Mouse (Mus musculus) cerebellum, postnatal 14 days (tissue): ENCODE results near the gene N6amt1.

Experiments
- DNase-seq, 2 experiments: peaks; one replicate each; pipeline ENCODE4 v3.0.0; 2021; ENCODE audit warnings: mixed read lengths in 2 of 2

Gene N6amt1

DNA sequence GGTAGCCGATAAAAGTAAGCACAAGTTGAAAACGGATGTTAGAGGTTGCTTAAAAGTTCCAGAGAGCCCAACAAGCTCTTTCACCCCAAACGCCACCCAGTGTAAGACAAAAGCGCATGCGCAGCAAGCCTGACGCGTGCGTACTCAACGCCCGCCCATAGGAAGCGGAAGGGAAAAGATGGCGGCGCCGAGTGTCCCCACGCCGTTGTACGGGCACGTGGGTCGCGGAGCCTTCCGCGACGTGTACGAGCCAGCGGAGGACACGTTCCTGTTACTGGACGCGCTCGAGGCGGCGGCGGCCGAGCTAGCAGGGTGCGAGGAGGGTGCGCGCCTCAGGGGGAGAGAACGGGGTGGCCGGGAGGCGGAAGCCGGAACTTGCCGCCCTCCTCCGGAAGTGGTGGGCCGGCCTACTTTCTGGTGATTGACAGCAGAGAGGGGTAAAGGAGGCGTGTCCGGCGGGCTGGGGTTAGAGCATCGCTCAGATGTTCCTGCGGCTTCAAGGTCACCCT, at the start of gene N6amt1:
Gene N6amt1 (plus strand): TSS at position 111 of the 509 bp plus-strand sequence.
- peak; percentile 93 to 94 for DNase-seq

DNA sequence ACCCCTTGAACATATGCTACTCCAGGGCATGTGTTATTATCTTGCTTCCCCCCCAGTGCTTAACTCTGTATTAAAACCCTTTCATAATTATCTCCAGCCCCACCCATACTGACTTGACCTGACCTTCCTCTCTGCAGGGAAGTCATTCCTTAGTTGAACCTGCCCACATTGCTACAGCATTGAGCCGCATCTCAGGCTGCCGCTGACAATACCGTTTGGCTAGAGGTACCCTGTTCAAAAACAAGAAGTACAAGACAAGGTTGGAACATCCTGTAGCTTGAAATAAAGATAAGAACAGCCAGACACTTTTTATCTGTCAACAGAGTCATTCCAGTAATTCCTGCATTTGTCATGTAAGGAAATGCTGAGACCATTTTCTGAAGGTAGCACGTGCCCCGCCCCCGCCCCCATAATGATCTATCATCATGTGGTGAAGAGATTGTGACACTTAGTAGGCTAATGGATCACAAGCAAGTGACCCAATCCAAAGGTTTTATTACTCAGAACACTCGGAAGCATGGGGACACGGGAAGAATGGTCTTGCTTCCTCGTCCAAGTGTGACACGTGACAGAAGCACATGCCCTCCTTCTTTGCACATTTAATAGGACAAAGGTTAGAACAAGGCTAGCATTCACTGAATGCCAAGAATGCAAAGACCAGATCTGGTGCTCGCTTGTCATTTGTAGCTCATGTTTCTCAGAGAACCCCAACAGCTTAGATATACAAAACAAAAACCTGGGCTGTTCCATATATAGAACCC, 48.6 kb upstream of the N6amt1 start:
- no peak for DNase-seq

DNA sequence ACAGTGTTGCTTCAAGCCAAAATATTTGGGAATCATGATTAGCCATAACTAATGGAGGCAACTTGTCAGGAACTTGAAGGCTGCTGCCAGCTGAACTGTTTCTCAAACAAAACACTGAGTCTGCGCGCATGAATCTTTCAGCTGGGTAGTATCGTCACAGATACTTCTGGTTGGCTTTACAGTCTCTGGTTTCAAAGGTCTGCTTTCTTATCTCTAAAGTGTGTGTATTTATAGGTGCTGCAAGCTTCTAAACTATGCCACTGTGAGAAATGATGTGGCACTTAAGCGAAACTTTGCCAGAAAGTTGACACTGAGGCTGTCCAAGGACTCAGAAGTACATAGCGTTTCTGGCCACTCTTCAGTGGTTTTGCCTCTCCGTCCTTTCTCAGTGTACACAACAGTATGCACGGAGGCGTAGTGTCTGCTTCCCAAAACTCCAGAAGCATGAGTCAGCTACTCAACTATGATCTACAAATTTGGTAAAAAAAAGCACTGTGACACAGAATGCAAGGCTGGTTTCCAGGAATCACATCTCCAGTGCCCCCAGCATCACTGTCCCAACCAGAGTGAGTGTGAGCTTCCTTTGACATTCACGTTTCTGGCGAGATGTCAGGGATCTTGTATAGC, 46.8 kb upstream of the N6amt1 start:
- DNase-seq, result no peak

DNA sequence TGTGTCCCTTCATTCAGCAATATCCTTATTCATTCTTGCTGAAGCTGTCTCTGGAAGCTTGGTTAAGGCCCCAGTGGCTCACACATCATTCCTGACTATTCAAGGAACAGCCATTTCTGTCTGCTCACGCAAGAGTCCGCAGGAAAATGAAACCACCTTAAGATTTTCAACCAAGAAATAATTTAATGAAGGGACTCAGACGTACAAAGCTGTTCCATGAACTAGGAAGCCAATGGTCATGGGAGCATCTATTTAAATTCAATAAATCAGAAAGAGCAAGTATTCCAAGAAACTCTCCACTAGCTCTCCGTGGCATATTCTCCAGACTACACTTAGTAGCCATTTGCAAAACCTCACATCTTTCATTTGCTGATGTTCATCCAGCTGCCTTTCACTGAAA, 43.3 kb upstream of the N6amt1 start:
- no peak for DNase-seq

DNA sequence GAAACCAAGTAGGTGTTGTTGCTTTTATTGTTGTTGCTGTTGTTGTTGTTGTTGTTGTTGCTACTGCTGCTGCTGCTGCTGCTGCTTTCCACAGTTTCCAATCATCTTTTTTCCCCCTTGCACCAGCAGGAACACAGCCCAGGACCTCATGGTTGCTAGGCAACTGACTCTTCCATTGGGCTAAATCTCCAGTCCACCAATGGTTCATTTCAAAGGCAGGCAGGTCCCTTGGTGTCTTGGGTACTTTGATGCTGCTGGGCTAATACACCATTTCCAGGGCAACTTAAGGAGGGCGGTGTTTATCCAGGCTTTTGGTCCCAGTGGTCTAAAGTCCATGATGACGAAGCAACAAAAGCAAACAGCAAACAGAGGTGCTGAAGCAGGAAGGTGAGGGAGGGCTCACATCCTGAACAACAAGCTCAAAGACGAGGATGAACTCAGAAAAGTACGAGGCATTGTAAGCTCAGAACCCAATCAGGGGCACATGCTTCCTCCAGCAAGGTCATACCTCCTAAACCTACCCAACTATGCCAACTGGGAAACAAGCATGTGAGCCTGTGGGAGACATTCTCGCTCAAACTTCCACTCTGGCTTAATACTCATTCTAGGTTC, 35.7 kb upstream of the N6amt1 start:
- no peak for DNase-seq

DNA sequence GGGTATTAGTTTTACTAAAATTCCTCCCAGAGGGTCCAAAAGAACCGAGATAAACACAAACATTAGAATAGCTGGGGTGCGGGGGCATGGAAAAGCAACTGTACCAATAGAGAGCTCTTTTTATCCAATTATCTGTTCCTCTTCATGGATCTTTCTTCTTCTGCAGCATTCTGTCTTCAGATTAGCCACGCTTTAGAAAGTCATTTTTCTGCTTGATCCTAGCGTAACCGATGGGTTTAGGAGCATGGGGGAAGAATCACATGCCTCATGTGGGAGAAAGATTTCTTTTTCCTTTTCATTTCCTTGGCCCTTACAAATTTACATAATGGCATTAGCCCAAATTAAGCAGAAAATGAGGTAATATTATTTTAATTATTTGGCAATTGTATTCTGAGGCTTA, 35.0 kb upstream of the N6amt1 start:
- DNase-seq, result no peak

DNA sequence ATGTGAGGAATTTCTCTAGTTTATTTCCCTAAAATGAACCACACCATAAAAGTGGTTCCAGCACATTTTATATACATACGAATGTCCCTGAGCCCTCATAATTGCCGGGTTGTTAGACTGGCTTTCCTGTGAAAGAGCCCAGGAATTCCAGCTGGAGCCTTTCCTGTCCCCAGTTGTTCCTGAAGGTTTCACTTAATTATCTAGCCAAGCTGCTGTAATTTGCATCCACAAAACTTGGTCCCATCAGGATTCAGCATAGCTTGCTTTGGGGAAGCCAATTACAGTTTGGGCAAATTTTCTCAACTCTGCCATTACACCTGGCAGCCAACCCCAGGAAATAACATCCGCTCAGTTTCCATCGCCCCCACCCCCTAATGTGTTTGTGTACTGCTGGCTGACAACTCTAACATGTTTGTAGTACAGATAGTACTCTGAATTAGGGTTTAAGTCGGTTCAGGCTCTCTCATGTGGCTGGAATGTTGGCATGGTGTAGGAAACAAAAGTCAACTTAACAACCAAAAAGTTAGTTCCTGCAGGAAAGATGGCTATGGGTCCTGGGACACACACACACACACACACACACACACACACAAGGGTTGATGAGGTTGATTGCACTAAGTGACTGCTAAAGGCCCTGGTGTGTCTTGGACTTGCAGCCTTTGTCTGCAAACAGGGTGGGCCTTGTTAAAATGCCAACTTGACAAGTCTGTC, 34.3 kb upstream of the N6amt1 start:
- no peak for DNase-seq

DNA sequence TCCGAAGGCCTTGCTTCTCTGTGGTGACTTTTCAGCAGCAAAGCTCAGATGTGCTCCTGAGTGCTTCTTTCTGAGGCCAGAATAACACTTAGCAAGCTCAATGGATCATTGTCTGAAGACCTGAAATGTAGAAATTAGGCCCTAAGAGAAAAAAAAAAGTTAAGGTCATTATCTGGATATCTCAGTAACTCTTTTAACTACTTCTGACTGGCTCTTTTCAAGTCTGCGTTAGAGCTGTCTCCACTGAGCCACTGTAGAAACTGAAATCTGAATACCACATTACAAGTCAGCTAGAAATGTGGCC, 33.8 kb upstream of the N6amt1 start:
- DNase-seq, result no peak

DNA sequence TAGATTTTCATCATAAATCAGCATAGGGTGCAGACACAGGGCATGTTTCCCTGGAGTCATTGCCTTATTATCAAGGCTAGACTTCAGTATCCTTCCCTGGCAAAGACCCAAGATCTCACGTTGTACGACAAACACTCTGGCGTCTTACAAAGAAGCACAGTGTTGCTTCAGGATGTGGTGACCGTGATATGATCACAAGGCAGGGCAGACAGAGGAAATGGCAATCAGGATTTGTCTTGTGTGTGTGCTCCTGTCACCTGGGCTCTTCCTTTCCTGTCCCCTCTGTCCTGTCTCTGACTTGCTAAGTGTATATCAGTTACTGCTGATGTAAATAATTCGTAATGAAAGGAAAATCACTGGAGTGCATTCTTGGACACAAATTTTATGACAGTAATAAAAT, 29.4 kb upstream of the N6amt1 start:
- DNase-seq, result no peak

DNA sequence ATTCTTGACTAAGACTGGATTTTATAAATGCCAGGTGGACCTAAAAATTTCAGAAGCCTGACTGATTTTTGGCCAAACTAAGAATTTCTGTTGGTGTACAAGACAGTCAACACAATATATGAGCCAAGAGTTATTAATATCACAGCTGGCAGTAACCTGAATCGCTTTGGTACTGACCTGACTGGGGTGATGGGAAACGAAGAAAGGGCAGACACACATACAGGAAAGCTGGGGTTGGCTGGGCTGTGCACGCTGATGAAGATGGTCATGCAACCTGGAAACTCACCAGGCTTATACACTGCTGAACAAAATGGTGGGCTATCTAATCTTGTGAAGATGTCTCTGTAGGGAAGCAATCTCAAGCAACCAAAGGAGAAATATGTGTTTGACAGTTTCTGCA, 24.0 kb upstream of the N6amt1 start:
- DNase-seq, result no peak

DNA sequence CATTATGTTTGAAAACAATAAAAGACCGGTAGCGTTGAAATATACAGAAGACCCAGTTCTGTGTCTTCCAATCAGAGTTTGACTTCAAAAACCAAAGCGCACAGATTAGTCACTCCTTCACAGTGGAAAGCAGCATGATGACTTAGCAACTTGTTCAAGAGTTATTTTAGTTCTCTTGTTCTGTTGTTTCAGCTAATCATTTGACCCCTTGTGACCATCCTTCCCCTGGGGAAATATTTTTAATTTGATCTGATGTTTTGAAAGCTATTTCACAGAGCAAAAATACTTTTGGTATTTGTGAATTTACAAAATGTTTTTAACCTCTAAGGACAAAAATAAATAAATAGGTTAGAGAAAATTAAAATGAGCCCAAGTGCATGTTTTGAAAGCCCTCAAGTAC, 19.2 kb upstream of the N6amt1 start:
- DNase-seq, result no peak

DNA sequence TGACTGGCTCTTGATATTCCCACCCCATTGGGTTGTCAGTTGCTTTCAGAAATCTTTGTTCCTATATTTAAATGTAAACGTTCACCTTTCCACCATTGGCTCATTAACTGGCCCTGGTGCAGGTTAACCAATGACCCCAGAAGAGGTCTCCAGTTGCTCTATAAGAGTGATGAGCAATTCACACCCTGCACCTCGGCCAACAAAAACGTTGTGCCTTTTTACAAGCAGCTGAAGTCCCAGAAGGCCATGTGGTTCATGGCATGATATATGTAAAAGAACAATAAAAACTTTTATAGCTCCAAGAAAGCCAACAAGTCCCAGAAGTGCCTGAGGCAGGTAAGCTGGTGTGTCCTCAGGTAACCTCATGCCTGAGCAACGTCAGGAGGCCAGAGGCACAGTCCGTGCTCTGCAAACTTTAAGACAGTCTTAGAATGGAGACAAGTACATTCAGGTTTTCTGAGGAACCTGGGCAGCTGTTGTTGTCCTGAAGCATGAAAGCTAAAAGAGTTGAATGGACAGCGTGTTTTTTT, 12.9 kb upstream of the N6amt1 start:
- DNase-seq, result no peak

DNA sequence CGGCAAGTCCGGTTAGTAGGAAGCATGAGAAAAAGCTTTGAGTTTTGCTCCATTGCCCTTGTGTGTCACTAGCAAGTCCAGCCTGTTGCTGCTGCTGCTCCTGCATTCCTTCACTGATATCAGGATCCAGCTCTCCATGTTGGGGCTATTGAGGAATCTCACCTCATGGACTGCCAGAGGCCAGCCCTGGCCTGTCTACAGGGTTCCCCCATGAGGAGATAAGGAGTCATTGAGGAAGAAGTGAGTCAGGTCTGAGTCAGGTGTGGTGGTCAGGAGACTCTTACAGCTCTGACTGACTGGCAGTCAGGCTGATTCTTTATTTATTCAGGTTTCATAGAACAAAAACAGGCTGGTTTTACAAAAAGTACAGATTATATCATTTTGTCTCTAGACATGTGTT, 5.9 kb upstream of the N6amt1 start:
- DNase-seq, result no peak

DNA sequence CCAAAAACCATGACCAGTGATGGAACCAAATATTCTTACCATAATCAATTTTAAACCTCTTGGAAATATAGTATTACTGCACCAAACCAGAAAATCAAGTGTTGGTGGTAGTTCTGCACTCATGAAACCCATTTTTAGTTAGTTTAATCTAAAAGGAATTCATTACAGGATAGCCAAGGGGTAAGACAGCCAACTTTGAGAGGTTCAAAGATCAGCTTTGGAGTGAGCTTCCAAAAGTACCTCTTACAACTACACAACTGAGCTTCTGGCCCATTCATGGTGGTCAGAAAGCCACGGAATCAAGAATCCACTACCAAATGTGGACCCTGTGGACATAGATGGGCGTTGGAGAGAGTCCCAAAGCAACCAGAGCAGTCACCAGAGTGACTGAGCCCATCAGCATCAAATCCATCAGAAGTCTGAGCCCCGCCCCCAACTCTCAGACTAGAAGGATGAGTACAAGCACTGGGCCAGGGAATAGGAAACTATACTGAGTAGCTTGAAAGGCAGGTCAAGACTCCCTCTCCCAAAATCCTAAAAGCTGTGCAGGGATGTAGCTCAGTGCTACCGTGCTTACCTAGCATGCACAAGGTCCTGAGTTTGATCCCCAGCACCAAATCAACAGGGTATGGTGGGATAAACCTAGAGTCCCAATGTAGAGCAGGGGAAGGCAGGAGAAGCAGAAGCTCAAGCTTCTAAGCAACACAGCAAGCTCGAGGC, 2.4 kb upstream of the N6amt1 start:
- DNase-seq, result no peak

DNA sequence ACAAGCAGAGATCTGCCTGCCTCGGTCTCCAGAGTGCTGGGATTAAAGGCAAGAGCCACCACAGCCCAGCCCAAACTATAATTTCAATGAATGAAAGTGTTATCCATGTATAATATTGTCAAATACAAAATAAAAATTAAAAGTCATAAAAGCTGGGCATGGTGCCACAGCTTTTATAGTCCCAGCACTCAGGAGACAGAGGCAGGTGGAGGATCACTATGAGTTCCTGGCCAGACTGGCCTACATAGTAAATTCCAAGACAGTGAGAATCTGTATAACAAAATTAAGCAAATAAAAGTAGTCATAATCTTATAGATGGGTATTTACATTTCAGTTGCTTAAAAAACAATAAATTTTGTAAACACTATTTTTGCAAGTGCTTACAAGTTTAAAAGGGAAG, 380 bp upstream of the N6amt1 start:
- peak in 1 of 2 experiments; percentile 7 for DNase-seq

DNA sequence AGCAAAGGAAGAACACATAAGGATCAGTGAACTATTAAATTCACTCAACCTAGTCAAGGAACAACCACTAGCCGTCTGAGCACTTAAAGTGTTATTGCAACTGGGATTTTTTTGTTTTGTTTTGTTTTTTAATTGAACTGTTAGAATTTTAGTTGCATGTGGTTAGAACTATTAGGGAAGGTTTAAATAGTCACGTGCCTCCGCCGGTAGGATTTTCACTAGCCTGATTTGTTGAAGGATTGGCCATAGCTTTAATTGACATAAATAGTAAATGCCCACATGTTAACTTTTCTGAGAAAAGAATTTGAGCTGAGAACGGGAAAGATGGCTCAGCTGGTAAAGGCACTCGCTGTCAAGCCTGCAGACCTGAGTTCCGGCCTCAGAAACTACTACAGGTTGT, 763 bp downstream of the N6amt1 start:
- no peak for DNase-seq

DNA sequence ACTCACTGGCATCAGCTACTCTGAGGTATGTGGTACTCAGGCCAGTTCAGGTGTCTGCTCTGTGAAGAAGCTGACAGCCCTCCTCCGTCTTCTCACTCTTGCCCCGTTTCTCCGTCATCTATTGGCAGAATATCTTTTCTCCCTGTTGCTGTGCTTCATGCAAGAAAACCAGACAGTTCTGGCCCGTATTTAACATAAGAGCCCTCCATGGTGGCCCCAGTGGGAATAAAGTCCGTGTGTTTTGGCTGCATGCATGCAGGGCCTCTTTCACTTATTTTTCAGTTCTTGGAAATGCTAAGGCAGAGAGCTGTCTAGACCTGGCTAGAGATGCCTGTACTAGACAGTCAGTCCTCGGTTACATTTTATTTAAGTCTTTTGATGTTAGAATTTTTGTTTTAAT, 6.1 kb downstream of the N6amt1 start:
- DNase-seq, result no peak

DNA sequence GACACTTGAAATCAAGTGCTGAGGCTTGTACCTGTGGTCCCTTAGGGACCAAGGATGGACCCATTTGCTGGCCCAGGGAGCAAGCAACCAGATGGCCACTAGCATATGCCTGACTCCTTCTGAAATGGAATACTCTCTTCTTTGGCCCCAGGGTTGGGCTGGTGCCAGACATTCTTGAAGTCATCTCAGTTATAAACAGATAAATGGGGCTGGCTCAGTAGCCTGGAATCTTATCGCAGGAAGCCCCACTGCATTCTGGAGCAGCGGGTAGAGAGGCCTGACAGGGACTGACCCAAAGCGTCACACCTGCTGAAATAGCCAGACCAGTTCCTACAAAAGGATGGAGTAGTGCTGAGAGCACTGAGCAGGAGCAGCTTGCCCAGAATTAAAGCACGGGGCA, 10.2 kb downstream of the N6amt1 start:
- peak; percentile 81 to 83 for DNase-seq

DNA sequence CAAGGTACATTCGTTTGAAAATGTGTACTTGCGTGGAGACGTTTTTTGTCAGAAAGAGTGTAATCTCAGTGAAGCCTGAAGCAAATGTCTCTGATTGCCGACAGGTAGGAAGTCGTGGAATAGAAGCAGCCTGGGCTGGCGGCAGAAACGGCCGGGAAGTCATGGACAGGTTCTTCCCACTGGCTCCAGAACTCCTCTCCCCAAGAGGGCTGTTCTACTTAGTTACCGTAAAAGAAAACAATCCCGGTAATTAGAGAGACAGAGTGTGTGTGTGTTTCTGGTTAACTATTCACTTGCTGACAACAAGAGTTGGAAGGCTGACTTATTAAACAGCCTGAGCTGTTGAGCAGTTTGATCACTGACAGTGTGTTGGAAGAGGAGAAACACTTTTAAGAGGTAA, 12.1 kb downstream of the N6amt1 start:
- no peak for DNase-seq

DNA sequence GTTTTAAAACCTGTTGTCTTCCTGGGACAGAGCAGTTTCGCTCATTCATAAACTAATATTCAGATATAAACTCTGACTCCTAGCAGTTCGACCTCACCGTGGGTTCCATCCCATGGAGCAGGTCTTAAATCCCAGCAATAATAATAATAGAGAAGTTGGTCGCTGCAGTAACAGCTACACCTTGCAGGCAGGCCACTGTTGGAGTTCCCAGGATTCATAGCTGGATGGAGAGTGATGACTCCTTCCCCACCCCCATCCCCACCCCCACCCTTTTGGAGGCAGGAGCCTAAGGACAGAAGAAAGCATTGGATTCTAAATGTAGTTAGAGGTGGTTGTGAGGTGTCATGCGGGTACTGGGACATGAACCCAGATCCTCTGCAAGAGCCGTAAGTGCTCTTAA, 12.5 kb downstream of the N6amt1 start:
- no peak for DNase-seq

DNA sequence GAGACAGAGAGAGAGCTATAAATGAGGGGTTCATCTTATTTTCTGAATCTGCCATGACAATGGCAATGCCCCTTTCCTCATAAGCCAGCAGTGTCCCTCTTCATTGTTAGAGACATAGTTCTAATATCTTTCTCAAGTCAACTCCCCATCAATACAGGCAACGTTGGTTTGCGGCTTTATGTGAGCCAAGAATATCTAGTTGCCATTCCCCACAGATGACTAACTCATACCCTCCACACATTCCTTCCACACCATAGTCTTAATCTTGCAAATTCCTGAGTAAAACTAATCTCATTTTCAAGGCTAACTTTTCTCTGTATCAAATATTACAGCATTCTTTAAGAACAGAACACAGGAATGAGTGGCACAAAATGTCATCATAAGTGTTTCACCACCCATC, 29.0 kb downstream of the N6amt1 start:
- no peak for DNase-seq

DNA sequence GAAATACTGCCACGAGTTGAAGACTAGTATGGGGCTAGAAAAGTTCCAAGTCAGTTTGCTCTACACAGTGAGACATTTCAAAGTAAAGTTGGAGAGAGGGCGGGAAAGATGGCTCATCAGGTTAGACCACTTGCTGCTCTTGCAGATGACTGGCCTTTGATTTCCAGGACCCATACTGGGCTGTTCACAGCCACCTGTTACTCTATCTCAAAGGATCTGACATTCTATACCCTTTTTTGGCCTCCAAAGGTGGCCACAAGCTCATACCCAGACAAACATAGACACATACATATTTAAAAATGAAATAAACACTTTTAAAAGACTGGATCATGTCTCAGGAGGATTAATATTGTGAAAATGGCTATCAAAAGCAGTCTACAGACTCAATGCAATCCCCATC, 30.4 kb downstream of the N6amt1 start:
- DNase-seq, result no peak
